Mouse (Mus musculus) v-Abl transformed pro-B cells (cell line): Measurements from ENCODE around the gene Usp27x.

Experiments used
- in situ Hi-C, 2 experiments: fragments of 400-800 bp; cut with MboI; formaldehyde crosslinking; loops; one replicate each; pipeline ENCODE4 v1.15.1; 2025; ENCODE audit not compliant: unreplicated experiment in 2 of 2

Usp27x gene

GRCm38 (mm10) chrX:7375716-7376480, at the start of gene Usp27x:
TSS of gene Usp27x (minus strand) at chrX:7375830.
- in situ Hi-C loops, result no loop called here

DNA sequence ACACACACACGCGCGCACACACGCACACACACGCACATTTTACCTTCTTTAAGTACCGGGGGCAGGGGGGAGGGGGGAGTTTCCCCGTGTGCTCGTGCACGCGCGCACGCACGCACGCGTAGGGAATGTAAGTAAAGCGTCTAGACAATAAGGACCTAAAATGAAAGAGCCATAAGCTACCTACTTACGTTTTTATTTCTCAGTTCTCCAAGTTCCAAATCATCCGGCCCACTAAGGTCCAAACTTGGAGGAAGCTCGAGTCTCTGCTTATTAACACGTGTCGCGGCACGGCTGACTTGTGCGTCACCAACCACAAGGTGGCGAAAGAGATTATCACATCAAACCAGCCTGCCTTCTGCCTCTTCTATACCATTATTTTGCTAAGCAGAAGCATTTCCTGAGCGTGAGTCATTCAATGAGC, 47.1 kb upstream of the Usp27x start:
- in situ Hi-C loops, result loop anchor here (5.0 to 10.0 kb wide), 5 partner anchors 95 to 500 kb away; no protein-coding TSS in a partner anchor

- in situ Hi-C loops, result loop anchor here (5.0 to 10.0 kb wide), 5 partner anchors 95 to 500 kb away; no protein-coding TSS in a partner anchor
Observed at GRCm38 (mm10) chrX:7422166-7422565, 46.5 kb upstream of the Usp27x start.

GRCm38 (mm10) chrX:7421016-7421415, 45.4 kb upstream of the Usp27x start:
- in situ Hi-C loops, result loop anchor here (5.0 to 10.0 kb wide), 5 partner anchors 94 to 499 kb away; no protein-coding TSS in a partner anchor

- in situ Hi-C loops, result no loop called here
Observed at GRCm38 (mm10) chrX:7416178-7416871, 40.7 kb upstream of the Usp27x start.

DNA sequence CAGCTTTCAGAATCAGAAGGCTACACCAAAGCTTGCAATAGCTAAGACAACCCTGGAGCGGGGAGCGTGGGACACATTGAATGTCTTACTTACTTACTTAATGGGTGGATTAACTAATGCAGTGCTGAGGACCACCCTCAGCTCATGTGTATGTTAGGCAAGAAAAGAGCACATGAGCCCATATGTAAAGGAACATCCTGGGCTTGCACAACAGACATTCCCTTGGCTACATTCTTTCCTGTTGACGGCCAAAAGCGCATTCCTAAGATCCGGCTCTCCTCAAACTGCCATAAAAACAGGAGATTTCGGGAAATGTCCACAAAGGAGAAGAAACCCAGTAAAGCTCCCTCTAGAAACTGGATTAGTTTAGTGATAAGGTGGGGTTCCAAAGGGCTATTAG, 39.7 kb upstream of the Usp27x start:
- in situ Hi-C loops, result no loop called here

DNA sequence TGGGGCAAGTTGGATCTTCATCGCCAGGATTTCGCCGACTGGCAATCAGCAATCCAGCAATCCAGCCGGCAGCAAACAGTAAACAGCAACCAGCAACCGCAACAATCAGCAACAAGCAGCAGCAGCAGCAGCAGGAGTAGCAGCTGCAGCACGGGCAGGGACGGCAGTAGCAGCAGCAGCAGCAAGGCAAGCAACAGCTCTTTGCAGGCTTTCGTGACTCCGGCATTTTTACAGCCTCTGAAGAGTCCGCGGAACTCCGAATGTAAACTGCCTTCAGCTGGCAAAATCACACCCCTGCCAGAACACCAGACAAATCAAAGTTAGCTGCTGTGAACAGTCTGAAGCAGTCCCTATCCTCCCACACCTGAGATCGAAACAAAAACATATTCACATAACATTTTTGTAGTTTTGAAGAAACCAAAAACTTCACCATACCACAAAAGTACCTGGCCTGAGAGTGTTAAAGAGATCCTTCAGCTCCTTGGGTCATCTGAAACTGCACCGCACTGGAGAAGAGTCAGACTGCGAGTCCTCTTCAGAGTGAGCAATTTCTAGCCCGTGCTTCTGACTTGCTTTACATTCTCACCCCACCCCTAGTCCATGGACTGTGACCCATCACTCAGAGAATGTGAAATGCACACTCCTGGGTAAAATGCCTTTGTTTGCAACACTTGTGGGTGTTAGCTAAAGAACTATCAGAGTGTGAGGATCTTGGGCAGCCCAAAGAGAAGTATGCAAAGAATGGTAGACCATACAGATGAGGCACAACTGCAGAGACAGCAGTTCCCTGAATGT, 36.8 kb upstream of the Usp27x start:
- in situ Hi-C loops, result no loop called here

DNA sequence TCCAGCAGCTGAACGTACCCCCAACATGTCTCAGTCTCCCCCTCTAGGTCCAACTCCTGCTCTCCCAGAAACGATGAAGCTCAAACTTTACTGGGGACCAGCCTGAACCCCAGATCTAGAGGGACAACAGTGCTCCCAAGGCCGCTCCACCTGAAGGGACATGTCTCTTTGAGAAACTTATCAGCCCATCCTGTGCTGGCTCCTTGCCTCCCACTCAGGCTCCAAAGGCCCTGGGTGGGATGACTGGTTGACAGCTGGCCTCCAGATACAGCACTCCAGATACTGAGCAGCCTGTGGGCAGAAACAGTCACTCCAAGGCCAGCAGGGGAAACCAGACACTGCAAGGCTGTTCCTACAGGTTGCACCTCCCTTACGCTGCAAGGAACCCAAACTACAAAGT, 956 bp upstream of the Usp27x start:
- in situ Hi-C loops, result no loop called here

- in situ Hi-C loops, result no loop called here
Observed at GRCm38 (mm10) chrX:7375322-7375715, 311 bp downstream of the Usp27x start.

DNA sequence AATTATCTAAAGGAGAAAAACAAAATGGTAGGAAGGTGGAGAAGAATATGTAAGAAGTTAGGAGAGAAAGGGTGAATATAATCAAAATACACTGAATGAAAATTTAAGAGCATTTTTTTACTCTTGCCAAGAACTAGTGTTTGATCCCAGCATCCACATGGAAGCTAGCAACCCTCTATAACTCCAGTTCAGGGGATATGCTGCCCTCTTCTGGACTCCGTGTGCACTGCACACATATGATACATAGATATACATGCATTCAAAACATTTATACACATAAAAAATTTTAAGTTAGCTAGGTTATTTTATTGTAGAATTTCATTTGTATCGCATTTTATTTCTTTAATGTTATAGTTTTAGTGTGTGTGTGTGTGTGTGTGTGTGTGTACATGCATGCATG, 50.2 kb downstream of the Usp27x start:
- in situ Hi-C loops, result loop anchor here (5.0 to 25.0 kb wide), 4 partner anchors 97 to 1063 kb away; no protein-coding TSS in a partner anchor

DNA sequence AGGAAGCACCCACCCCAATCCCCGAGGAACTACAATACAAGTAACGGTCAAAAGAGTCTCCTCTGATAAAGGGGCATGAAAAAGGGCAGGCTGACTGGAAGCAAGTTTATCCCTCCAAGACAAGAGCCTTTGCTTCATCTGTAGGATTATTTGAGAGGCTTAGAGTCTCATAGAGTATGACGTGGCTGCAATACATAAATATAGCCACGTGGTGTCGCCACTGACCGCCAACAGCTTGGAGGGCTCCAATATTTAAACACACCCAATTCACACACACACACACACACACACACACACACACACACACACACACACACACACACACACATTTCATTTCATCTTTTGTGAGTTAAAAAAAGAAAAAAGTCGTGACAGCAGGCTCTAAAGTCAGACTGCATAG, 53.3 kb downstream of the Usp27x start:
- in situ Hi-C loops, result loop anchor here (5.0 to 25.0 kb wide), 3 partner anchors 365 to 667 kb away; partner anchors contain the start of genes Gpkow (in 1 of the 2) and Magix (in 1 of the 2)
